Mouse (Mus musculus) naive thymus-derived CD4-positive, alpha-beta T cell, adult 2 months (primary cell): ENCODE measurements around the gene Zbtb7b.
"Not testable (repeated sequence)": the region's sequence is repeated elsewhere in the genome, so short reads cannot be mapped to it uniquely, and the experiment has no call there.

Source experiments
- DNase-seq: peaks from one replicate; pipeline ENCODE4 v3.0.0-alpha.2; 2011; ENCODE audit warnings: low read depth

Gene Zbtb7b

GRCm38 (mm10) chr3:89394006-89394893 is at the start of gene Zbtb7b:
Gene Zbtb7b, minus strand, starts transcription at chr3:89394776.
- peak; percentile 72 for DNase-seq

- no peak for DNase-seq
These were observed 46.1 kb upstream of the Zbtb7b start for GRCm38 (mm10) chr3:89440691-89441090.

- DNase-seq, result peak; percentile 79
These were observed 42.7 kb upstream of the Zbtb7b start for GRCm38 (mm10) chr3:89437269-89437668.

GRCm38 (mm10) chr3:89436176-89437113 is 41.9 kb upstream of the Zbtb7b start, which contains the start of gene Pbxip1:
Gene Pbxip1, plus strand, starts transcription at chr3:89436706.
- DNase-seq, result peak; percentile 84

DNA sequence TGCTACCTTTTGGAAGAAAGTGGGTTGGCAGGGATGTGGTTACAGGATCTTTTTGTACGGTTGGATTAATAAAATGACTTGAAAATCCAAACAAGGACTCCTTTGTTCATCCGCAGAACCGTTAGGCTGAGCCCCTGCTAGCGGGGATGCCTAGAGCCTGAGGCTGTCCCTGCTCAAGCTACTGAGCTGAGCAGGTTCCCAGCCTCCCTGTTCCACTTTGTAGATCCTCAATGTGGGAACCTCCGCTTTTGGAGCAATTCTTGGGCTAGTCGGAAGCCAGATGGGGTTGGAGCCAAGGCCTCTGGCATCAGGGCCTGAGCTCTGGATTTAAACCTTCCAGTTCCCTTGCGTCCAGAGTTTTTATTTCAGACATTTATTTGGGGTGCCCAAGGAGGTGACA is 40.5 kb upstream of the Zbtb7b start:
- no peak for DNase-seq

GRCm38 (mm10) chr3:89434532-89434931 is 40.0 kb upstream of the Zbtb7b start:
- DNase-seq, result no peak

- DNase-seq, result no peak
These were observed 38.0 kb upstream of the Zbtb7b start for GRCm38 (mm10) chr3:89432606-89433005.

GRCm38 (mm10) chr3:89430171-89431159 is 35.9 kb upstream of the Zbtb7b start, which contains the start of gene Pygo2:
Gene Pygo2, plus strand, starts transcription at chr3:89430214.
- peak; percentile 94 for DNase-seq

DNA sequence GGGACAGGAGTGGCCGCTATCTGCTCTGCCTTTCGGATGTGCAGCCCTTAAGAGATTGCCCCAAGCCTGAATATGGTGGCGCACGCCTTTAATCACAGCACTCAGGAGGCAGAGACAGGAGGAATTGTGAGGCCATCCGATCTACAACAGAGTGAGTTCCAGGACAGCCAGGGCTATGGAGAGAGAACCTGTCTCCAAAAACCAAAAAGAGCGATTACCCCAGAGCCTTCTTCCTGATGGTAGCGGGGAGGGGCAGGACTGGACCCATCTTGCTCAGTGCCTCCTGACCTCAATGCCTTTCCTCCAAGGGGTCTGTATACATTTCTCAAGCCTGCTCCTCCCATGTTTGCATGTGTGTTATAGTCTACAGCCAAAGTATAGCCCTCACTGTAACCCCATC is 34.4 kb upstream of the Zbtb7b start:
- DNase-seq, result not testable (repeated sequence)

DNA sequence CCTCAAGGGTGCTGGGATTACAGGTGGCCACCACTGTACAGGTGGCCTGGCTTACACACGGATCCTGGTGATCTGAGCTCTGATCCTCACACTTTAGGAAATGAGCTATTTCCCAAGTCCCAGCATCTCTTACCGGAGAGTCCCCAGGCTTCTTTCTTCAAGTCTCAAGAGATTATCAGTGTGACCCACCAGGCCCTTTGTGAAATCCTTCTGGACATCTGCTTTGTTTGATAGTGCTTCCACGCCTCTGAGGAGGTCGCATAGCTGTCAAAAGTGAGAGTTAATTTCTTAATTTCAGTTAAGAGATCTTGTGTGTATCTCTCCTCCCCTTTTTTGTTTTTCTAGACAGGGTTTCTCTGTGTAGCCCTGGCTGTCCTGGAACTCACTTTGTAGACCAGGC is 31.3 kb upstream of the Zbtb7b start:
- DNase-seq, result no peak

- DNase-seq, result no peak
These were observed 30.6 kb upstream of the Zbtb7b start for GRCm38 (mm10) chr3:89425141-89425525.

DNA sequence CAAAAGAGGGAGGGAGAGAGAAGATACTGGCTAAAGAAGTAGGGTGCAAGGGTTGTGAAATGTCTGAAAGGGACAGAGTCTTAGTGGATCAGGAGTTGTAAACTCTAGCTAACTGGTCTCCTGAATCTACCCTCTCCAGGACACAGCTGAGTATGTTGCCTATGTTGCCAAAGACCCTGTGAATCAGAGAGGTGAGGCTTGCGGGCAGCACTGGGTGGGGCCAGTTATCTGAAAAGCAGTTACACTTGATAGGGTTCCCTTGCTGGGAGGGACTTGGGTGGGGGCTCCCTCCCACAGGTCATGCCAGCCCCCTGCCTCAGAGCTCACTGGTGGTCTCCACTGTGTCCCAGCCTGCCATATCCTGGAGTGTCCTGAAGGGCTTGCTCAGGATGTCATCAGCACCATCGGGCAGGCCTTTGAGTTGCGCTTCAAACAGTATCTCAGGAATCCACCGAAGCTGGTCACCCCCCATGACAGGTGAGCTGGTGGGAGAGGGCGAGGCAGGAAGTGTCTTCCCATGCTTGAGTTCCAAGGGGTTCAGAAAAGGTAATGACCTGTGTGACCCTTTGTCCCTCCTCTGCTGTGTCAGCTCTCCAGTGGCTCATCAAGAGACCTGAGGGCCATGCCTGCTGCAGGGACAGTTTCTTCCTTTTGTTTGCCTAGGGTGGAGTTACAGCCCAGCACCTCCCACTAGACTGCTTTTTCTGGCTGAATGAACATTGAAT is 30.0 kb upstream of the Zbtb7b start:
- no peak for DNase-seq

DNA sequence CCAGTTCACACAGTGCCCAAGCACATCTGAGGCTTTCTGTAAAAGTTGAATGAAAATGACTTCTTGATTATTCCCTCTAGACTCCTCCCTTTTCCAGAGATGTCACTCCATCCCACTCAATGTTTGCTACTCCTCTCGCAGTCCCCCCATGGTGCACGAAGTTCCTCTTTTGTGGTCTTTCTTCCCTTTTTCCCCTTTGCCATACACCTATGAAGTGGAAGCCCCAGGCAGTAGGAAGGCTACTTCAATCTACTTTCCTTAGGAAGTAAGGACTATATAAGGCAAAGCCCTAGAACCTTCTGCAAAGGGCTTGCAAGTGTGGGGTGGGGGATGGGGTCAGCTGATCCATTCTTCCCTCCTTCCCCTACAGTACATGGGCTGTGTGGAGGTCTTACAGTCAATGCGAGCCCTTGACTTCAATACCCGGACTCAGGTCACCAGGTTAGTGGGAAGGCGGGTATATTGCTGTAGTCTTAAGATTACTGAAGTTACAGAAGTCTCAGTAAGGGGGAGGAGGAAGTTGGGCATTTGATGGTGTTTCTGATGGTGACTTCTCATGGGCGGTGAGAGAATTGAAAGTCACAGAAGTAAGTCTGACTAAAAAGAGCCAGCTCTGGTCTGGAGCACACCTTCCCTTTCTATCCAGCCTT is 28.1 kb upstream of the Zbtb7b start:
- DNase-seq, result no peak

- DNase-seq, result no peak
These were observed 27.4 kb upstream of the Zbtb7b start for GRCm38 (mm10) chr3:89421810-89422473.

- DNase-seq, result no peak
These were observed 26.6 kb upstream of the Zbtb7b start for GRCm38 (mm10) chr3:89421002-89421774.

GRCm38 (mm10) chr3:89420421-89420820 is 25.8 kb upstream of the Zbtb7b start:
- DNase-seq, result no peak

- DNase-seq, result no peak
These were observed 25.4 kb upstream of the Zbtb7b start for GRCm38 (mm10) chr3:89419981-89420380.

DNA sequence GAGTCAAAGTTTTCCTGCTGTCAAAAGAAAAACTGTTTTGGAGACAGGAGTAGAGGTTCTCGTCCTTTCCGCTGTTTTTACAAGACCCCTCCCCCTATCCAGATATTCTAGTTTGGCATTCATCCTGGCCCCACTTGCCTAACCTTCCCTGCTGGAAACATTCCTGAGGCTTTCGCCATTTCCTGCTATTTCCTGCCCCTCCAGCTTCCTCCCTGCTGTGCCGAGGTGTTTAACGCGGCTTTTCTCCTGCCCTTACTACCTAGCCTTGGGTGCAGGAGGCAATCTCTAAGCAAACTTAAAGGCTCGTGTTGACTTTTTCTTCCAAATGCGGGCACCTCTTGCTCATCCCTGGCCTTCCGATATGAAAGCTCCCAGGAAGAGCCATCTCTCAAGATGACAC is 25.0 kb upstream of the Zbtb7b start:
- DNase-seq, result no peak

DNA sequence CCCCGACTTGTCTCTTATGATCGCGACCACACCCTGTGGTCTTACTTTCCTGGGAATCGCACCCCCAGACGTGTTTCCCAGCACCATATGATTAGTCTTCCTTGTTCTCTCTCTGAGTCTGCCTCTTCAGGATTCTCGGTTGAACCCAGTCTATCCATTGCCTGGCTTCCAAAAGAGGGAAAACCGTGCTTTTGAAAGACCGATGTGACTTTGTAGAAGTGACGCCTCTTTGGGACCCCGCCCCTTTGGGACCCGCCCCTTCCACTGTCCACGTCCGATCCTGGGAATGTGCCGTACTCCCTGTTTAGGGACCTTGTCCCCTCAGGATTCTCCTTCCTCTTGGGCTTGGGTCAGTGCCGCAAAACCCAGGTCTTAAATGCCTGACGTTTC is 24.3 kb upstream of the Zbtb7b start:
- no peak for DNase-seq
